Comparison of ENCODE assay signal across 9 mouse cellular contexts in genomic region chr14:31531506-31532148, GRCm38 (mm10). TPM values are rescaled to one million over a fixed set of nuclear protein-coding genes. Genes with fewer than 3 reads are reported as not detected.
A peak's percentile ranks its signal among the peaks of the same experiment; 100 is the strongest.
DNase-seq lines count a peak whose midpoint lies in the region; ATAC-seq and TF ChIP-seq lines count a peak whose summit lies in the region.
"Had no signal": no experiment of that assay in that cellular context is flagged by ENCODE, and none has a peak within 500 bp of the region (broad histone marks: within the 10 kb centered on the region; RNA-seq: fewer than 3 reads in every experiment).

No protein-coding gene starts in this region.

- WGBS in embryonic facial prominence, embryonic 14.5 days = 40% methylated on average over 12 of the region's 12 CpGs
- WGBS in midbrain, postnatal 0 days = 70% methylated on average over 12 of the region's 12 CpGs
- WGBS in hindbrain, embryonic 13.5 days = 81% methylated on average over 12 of the region's 12 CpGs

- in situ Hi-C loops in CH12.LX (cut with MboI; ENCODE audit: low pct_ligation_motif_present, low pct_unique_long_range_greater_than_20kb, low sequenced_read_pairs) = no loop called here

- peak; percentile 67 for TF ChIP-seq EP300 in CH12.LX (IDR thresholded peaks at IDR 0.05; ENCODE audit: low read length)

- no peak for TF ChIP-seq CTCF in CH12.LX (conservative IDR thresholded peaks at IDR 0.05 in 1 of 2, IDR thresholded peaks at IDR 0.05 in 1 of 2; ENCODE audit: low read depth in 2 of 2, low read length in 2 of 2)
- TF ChIP-seq CTCF in midbrain, postnatal 0 days (IDR thresholded peaks at IDR 0.05) = no peak

- H3K9ac ChIP-seq in CH12.LX (ENCODE audit: insufficient read depth, low read depth) = peak overlapping the region; percentile 68
- H3K9ac ChIP-seq in embryonic facial prominence, embryonic 14.5 days (ENCODE audit: low read depth, low read length) = no peak overlapping the region
- no peak overlapping the region for H3K9ac ChIP-seq in midbrain, postnatal 0 days (replicated peaks; ENCODE audit: low read length, poor library complexity, severe bottlenecking)
- no peak overlapping the region for H3K9ac ChIP-seq in hindbrain, embryonic 13.5 days
- H3K9ac ChIP-seq: liver, embryonic 14.5 days had no signal

- 0 out of 2 replicates have a peak overlapping the region, but pooled peaks have one; percentile 15 for H3K27ac ChIP-seq in CH12.LX (ENCODE audit: insufficient read depth, low read depth)
- peak overlapping the region; percentile 63 for H3K27ac ChIP-seq in embryonic facial prominence, embryonic 14.5 days (replicated peaks; ENCODE audit: low read depth, low read length)
- no peak overlapping the region for H3K27ac ChIP-seq in midbrain, postnatal 0 days (ENCODE audit: low read depth, low read length)
- H3K27ac ChIP-seq in hindbrain, embryonic 13.5 days = no peak overlapping the region

- no peaks in the 10 kb centered on the region for H3K79me2 ChIP-seq in CH12.LX (replicated peaks; ENCODE audit: control insufficient read depth, extremely low read depth, insufficient read depth, poor library complexity, severe bottlenecking)

- H3K4me3 ChIP-seq in CH12.LX (replicated peaks in 1 of 3; ENCODE audit: low read depth in 2 of 3, low read length in 2 of 3, poor library complexity in 1 of 3) = peak overlapping the region; percentile 58 to 74 (median 65)
- no peak overlapping the region for H3K4me3 ChIP-seq in embryonic facial prominence, embryonic 14.5 days (ENCODE audit: low read depth, low read length)
- H3K4me3 ChIP-seq in midbrain, postnatal 0 days (ENCODE audit: low read depth, low read length) = no peak overlapping the region
- no peak overlapping the region for H3K4me3 ChIP-seq in hindbrain, embryonic 13.5 days

- dilution Hi-C loops in CH12.LX (cut with MboI; ENCODE audit: extremely low pct_ligation_motif_present, extremely low pct_unique_long_range_greater_than_20kb, low sequenced_read_pairs) = no loop called here

- no peaks in the 10 kb centered on the region for H3K9me3 ChIP-seq in CH12.LX (replicated peaks; ENCODE audit: low read length)
- no peaks in the 10 kb centered on the region for H3K9me3 ChIP-seq in embryonic facial prominence, embryonic 14.5 days (ENCODE audit: control insufficient read depth, low read length)
- no peaks in the 10 kb centered on the region for H3K9me3 ChIP-seq in midbrain, postnatal 0 days (ENCODE audit: low read length)
- H3K9me3 ChIP-seq in hindbrain, embryonic 13.5 days = no peaks in the 10 kb centered on the region

- peaks cover 17 to 41% of the 10 kb centered on the region in 2 experiments for H3K4me1 ChIP-seq in CH12.LX (ENCODE audit: control insufficient read depth in 1 of 2, insufficient read depth in 2 of 2)
- H3K4me1 ChIP-seq in embryonic facial prominence, embryonic 14.5 days (ENCODE audit: control insufficient read depth, insufficient read depth, low read length) = peaks cover 5% of the 10 kb centered on the region; the same call in 1 of the 2 replicates
- no peaks in the 10 kb centered on the region for H3K4me1 ChIP-seq in midbrain, postnatal 0 days (ENCODE audit: insufficient read depth, low read length)
- no peaks in the 10 kb centered on the region for H3K4me1 ChIP-seq in hindbrain, embryonic 13.5 days (replicated peaks)

- TF ChIP-seq POLR2A in CH12.LX (IDR thresholded peaks at IDR 0.05; ENCODE audit: low read depth, low read length) = peak; percentile 91

- ATAC-seq in embryonic facial prominence, embryonic 14.5 days (ENCODE audit: low read depth) = peak; percentile 71
- ATAC-seq in midbrain, postnatal 0 days (ENCODE audit: low FRiP score) = no peak
- no peak for ATAC-seq in hindbrain, embryonic 13.5 days (ENCODE audit: low FRiP score)

- peaks cover 0 to 24% of the 10 kb centered on the region in 2 experiments for H3K36me3 ChIP-seq in CH12.LX (replicated peaks in 1 of 2; ENCODE audit: control insufficient read depth in 1 of 2, insufficient read depth in 1 of 2, low read length in 1 of 2)
- H3K36me3 ChIP-seq in embryonic facial prominence, embryonic 14.5 days (ENCODE audit: control insufficient read depth, insufficient read depth, low read length) = no peaks in the 10 kb centered on the region
- no peaks in the 10 kb centered on the region for H3K36me3 ChIP-seq in midbrain, postnatal 0 days (ENCODE audit: insufficient read depth, low read length)
- H3K36me3 ChIP-seq in hindbrain, embryonic 13.5 days = no peaks in the 10 kb centered on the region

- no peaks in the 10 kb centered on the region for H3K27me3 ChIP-seq in CH12.LX (replicated peaks)
- no peaks in the 10 kb centered on the region for H3K27me3 ChIP-seq in embryonic facial prominence, embryonic 14.5 days (replicated peaks; ENCODE audit: control insufficient read depth, insufficient read depth, low read length)
- no peaks in the 10 kb centered on the region for H3K27me3 ChIP-seq in midbrain, postnatal 0 days (ENCODE audit: insufficient read depth, low read length)
- no peaks in the 10 kb centered on the region for H3K27me3 ChIP-seq in hindbrain, embryonic 13.5 days

- DNase-seq in CH12.LX (ENCODE audit: extremely low read depth) = peak; percentile 92
- DNase-seq in embryonic facial prominence, embryonic 14.5 days (ENCODE audit: low spot score) = peak; percentile 30
- peak; percentile 40 to 69 for DNase-seq in kidney, postnatal 25 days
- peak; percentile 79 for DNase-seq in naive thymus-derived CD4-positive, alpha-beta T cell, adult 2 months (ENCODE audit: low read depth)
- no peak for DNase-seq in midbrain, postnatal 0 days (ENCODE audit: low spot score)
- DNase-seq in cerebellum, postnatal 10 days = no peak
- DNase-seq in adipocyte (ENCODE audit: low spot score) = no peak

- H3K4me2 ChIP-seq in CH12.LX (ENCODE audit: insufficient read depth, low read depth, poor library complexity, severe bottlenecking) = peak overlapping the region; percentile 82
- H3K4me2 ChIP-seq in embryonic facial prominence, embryonic 14.5 days (ENCODE audit: low read depth, low read length) = peak overlapping the region; percentile 6
- no peak overlapping the region for H3K4me2 ChIP-seq in midbrain, postnatal 0 days (ENCODE audit: low read depth, low read length, poor library complexity, severe bottlenecking)
- no peak overlapping the region for H3K4me2 ChIP-seq in hindbrain, embryonic 13.5 days

- TF ChIP-seq RAD21 in CH12.LX (IDR thresholded peaks at IDR 0.05; ENCODE audit: low read depth, low read length) = no peak

TF ChIP-seq in CH12.LX, 34 proteins besides CTCF, POLR2A, EP300 and RAD21 (continues in another document):
- TF ChIP-seq MXI1 (IDR thresholded peaks at IDR 0.05; ENCODE audit: low read depth, low read length) = peak; percentile 87
- peak; percentile 65; the same call in 1 of the 2 replicates for TF ChIP-seq RCOR1 (conservative IDR thresholded peaks at IDR 0.05; ENCODE audit: low read depth, low read length)
- TF ChIP-seq USF1 (IDR thresholded peaks at IDR 0.05; ENCODE audit: low read depth, low read length) = no peak
- peak; percentile 93 for TF ChIP-seq TCF12 (IDR thresholded peaks at IDR 0.05; ENCODE audit: low read depth, low read length)
- TF ChIP-seq MEF2A (IDR thresholded peaks at IDR 0.05; ENCODE audit: borderline replicate concordance, low read depth, low read length) = peak; percentile 48
- no peak for TF ChIP-seq ZNF384 (IDR thresholded peaks at IDR 0.05; ENCODE audit: low read depth, low read length)
- no peak for TF ChIP-seq SMC3 (IDR thresholded peaks at IDR 0.05; ENCODE audit: low read depth, low read length)
- TF ChIP-seq E2F4 (IDR thresholded peaks at IDR 0.05; ENCODE audit: insufficient replicate concordance, low read depth, low read length) = no peak
- peak; percentile 85 for TF ChIP-seq HCFC1 (IDR thresholded peaks at IDR 0.05; ENCODE audit: low read depth, low read length)
- peak; percentile 68 for TF ChIP-seq MAX (IDR thresholded peaks at IDR 0.05; ENCODE audit: low read length)
- no peak for TF ChIP-seq CHD1 (IDR thresholded peaks at IDR 0.05; ENCODE audit: low read depth, low read length)
- TF ChIP-seq BHLHE40 (IDR thresholded peaks at IDR 0.05; ENCODE audit: low read depth, low read length) = peak; percentile 61; the same call in 1 of the 2 replicates
- peak; percentile 88 for TF ChIP-seq NELFE (IDR thresholded peaks at IDR 0.05; ENCODE audit: low read depth, low read length)
- TF ChIP-seq UBTF (IDR thresholded peaks at IDR 0.05; ENCODE audit: low read depth, low read length) = no peak
- TF ChIP-seq IRF4 (IDR thresholded peaks at IDR 0.05; ENCODE audit: low read depth, low read length) = peak; percentile 71; the same call in 1 of the 2 replicates
- no peak for TF ChIP-seq USF2 (conservative IDR thresholded peaks at IDR 0.05; ENCODE audit: low read depth, low read length)
- peak; percentile 51; the same call in 1 of the 2 replicates for TF ChIP-seq CHD2 (IDR thresholded peaks at IDR 0.05; ENCODE audit: low read length)

RNA-seq across cellular contexts. Expression of gene Mettl6, which starts 36.8 kb away (rescaled TPM):
- total RNA-seq in CH12.LX (2012; rRNA removed) (36.2 and 38.2 TPM in 2 replicates), CH12.LX (2014; rRNA removed) (122 and 142 TPM in 2 replicates)
- polyA plus RNA-seq in CH12.LX (2012; ENCODE audit: insufficient read length, low read depth) = 63.2 and 69.8 TPM in 2 replicates
- polyA plus RNA-seq in embryonic facial prominence, embryonic 14.5 days (2014; fragmentation: Nextera tagmentation; extraction: Ambion mirVana) = 54.0 and 58.6 TPM in 2 replicates
- 19.7 and 20.1 TPM in 2 replicates for total RNA-seq in midbrain, postnatal 0 days (2014; rRNA removed)
- polyA plus RNA-seq in midbrain, postnatal 0 days (2015; fragmentation: Nextera tagmentation; extraction: Ambion mirVana) = 32.5 and 35.3 TPM in 2 replicates
- polyA plus RNA-seq in hindbrain, embryonic 13.5 days (2015; fragmentation: Nextera tagmentation; extraction: Ambion mirVana) = 54.1 and 55.0 TPM in 2 replicates

RNA-seq across cellular contexts. Expression of gene Eaf1, which starts 37.4 kb away (rescaled TPM):
- total RNA-seq in CH12.LX (2012; rRNA removed) (25.2 and 29.1 TPM in 2 replicates), CH12.LX (2014; rRNA removed) (27.5 and 29.4 TPM in 2 replicates)
- polyA plus RNA-seq in CH12.LX (2012; ENCODE audit: insufficient read length, low read depth) = 38.7 and 39.9 TPM in 2 replicates
- polyA plus RNA-seq in embryonic facial prominence, embryonic 14.5 days (2014; fragmentation: Nextera tagmentation; extraction: Ambion mirVana) = 22.6 and 22.9 TPM in 2 replicates
- 7.9 and 22.4 TPM in 2 replicates for total RNA-seq in midbrain, postnatal 0 days (2014; rRNA removed)
- 3.8 and 4.0 TPM in 2 replicates for polyA plus RNA-seq in midbrain, postnatal 0 days (2015; fragmentation: Nextera tagmentation; extraction: Ambion mirVana)
- 9.6 and 10.9 TPM in 2 replicates for polyA plus RNA-seq in hindbrain, embryonic 13.5 days (2015; fragmentation: Nextera tagmentation; extraction: Ambion mirVana)

RNA-seq across cellular contexts. Expression of gene Colq, which starts 59.5 kb away (rescaled TPM):
- total RNA-seq in CH12.LX (2012; rRNA removed) = 2.5 and 4.2 TPM in 2 replicates
- 1.5 and 1.7 TPM in 2 replicates for total RNA-seq in CH12.LX (2014; rRNA removed)
- 4.6 and 5.1 TPM in 2 replicates for polyA plus RNA-seq in CH12.LX (2012; ENCODE audit: insufficient read length, low read depth)
- 6.2 and 7.8 TPM in 2 replicates for polyA plus RNA-seq in embryonic facial prominence, embryonic 14.5 days (2014; fragmentation: Nextera tagmentation; extraction: Ambion mirVana)
- 0.38 TPM in 1 of 2 replicates, not detected in the other for total RNA-seq in midbrain, postnatal 0 days (2014; rRNA removed)
- 0.06 TPM in 1 of 2 replicates, not detected in the other for polyA plus RNA-seq in midbrain, postnatal 0 days (2015; fragmentation: Nextera tagmentation; extraction: Ambion mirVana)
- 0.19 and 0.34 TPM in 2 replicates for polyA plus RNA-seq in hindbrain, embryonic 13.5 days (2015; fragmentation: Nextera tagmentation; extraction: Ambion mirVana)

Comparison
In these comparisons a context has a peak if more than half of its experiments do, and no peak if none do; other contexts are left out.
1. DNase-seq: peak in CH12.LX (single experiment), embryonic facial prominence, embryonic 14.5 days (single experiment), kidney, postnatal 25 days (2 of 2) and naive thymus-derived CD4-positive, alpha-beta T cell, adult 2 months (single experiment); none in midbrain, postnatal 0 days (single experiment), cerebellum, postnatal 10 days (0 of 2) and adipocyte (single experiment).
2. H3K27ac ChIP-seq: peak in CH12.LX (single experiment) and embryonic facial prominence, embryonic 14.5 days (single experiment); none in midbrain, postnatal 0 days (single experiment) and hindbrain, embryonic 13.5 days (single experiment).
3. H3K4me2 ChIP-seq: peak in CH12.LX (single experiment) and embryonic facial prominence, embryonic 14.5 days (single experiment); none in midbrain, postnatal 0 days (single experiment) and hindbrain, embryonic 13.5 days (single experiment).
4. H3K4me3 ChIP-seq: peak in CH12.LX (3 of 3); none in embryonic facial prominence, embryonic 14.5 days (single experiment), midbrain, postnatal 0 days (single experiment) and hindbrain, embryonic 13.5 days (single experiment).